Mouse (Mus musculus): ENCODE measurements around the gene Kdm5a.

- no peak for TF ChIP-seq CTCF (IDR thresholded peaks at IDR 0.05)
- TF ChIP-seq EP300 (IDR thresholded peaks at IDR 0.05), result no peak
Measured at GRCm38 (mm10) chr6:120362774-120363687, 893 bp upstream of the Kdm5a start.

Measured in lung, postnatal 0 days (tissue).